Mouse (Mus musculus) kidney, adult 2 months (tissue): ENCODE results near the gene Dusp11. TPM values are rescaled to one million over a fixed set of nuclear protein-coding genes. Genes with fewer than 3 reads are reported as not detected.
A peak's percentile ranks its signal among the peaks of the same experiment; 100 is the strongest.
"Not testable (repeated sequence)": the region's sequence is repeated elsewhere in the genome, so short reads cannot be mapped to it uniquely, and the experiment has no call there.

ENCODE experiments used
- DNase-seq: peaks from one replicate; pipeline ENCODE4 v3.0.0; 2021
- H3K27ac ChIP-seq: fragments of 200-500 bp; 2 replicates; pipeline ENCODE4 v1.5.1; 2012; ENCODE audit warnings: low read depth, low read length, control low read depth, inconsistent platforms; ENCODE audit not compliant: insufficient read depth
- H3K27me3 ChIP-seq: fragments of 200-500 bp; replicated peaks from 2 replicates; pipeline ENCODE4 v1.6.1; 2012; ENCODE audit warnings: mild to moderate bottlenecking, moderate library complexity, low read length, inconsistent platforms; ENCODE audit not compliant: control insufficient read depth, insufficient read depth
- H3K36me3 ChIP-seq: fragments of 200-500 bp; 2 replicates; pipeline ENCODE4 v1.6.1; 2012; ENCODE audit warnings: mild to moderate bottlenecking, moderate library complexity, low read length, inconsistent platforms; ENCODE audit not compliant: control insufficient read depth, insufficient read depth
- H3K4me1 ChIP-seq: fragments of 200-500 bp; 2 replicates; pipeline ENCODE4 v1.6.1; 2011; ENCODE audit warnings: low read length; ENCODE audit not compliant: control insufficient read depth, insufficient read depth
- H3K4me3 ChIP-seq: fragments of 200-500 bp; 2 replicates; pipeline ENCODE4 v1.5.1; 2011; ENCODE audit warnings: mild to moderate bottlenecking, low read depth, low read length, control low read depth; ENCODE audit not compliant: insufficient read depth
- CTCF ChIP-seq: fragments of 200-500 bp; conservative IDR thresholded peaks from 2 replicates; pipeline ENCODE4 v1.5.1; 2011; ENCODE audit warnings: low read depth, mild to moderate bottlenecking, control low read depth, low read length, moderate library complexity, mixed read lengths; ENCODE audit not compliant: insufficient read depth, insufficient read length
- POLR2A ChIP-seq: fragments of 200-500 bp; IDR thresholded peaks from one replicate; pipeline ENCODE4 v1.6.1; 2011; ENCODE audit warnings: low read depth, low read length, control low read depth
- WGBS: fragments of 180-500 bp; shearing (Covaris S2); methylation state at CpG from one replicate; pipeline ENCODE4 v1.1.7; 2018; 5-methylcytosine and 5-hydroxymethylcytosine counted together
- polyA plus RNA-seq: library from polyadenylated mRNA; depleted of rRNA; stranded (reverse); fragments of >200 nt; gene quantifications from 2 replicates; pipeline ENCODE4 v1.2.3, GENCODE M21; 2012

Dusp11 gene
- polyA plus RNA-seq, 1 experiment = 36.6 TPM

DNA sequence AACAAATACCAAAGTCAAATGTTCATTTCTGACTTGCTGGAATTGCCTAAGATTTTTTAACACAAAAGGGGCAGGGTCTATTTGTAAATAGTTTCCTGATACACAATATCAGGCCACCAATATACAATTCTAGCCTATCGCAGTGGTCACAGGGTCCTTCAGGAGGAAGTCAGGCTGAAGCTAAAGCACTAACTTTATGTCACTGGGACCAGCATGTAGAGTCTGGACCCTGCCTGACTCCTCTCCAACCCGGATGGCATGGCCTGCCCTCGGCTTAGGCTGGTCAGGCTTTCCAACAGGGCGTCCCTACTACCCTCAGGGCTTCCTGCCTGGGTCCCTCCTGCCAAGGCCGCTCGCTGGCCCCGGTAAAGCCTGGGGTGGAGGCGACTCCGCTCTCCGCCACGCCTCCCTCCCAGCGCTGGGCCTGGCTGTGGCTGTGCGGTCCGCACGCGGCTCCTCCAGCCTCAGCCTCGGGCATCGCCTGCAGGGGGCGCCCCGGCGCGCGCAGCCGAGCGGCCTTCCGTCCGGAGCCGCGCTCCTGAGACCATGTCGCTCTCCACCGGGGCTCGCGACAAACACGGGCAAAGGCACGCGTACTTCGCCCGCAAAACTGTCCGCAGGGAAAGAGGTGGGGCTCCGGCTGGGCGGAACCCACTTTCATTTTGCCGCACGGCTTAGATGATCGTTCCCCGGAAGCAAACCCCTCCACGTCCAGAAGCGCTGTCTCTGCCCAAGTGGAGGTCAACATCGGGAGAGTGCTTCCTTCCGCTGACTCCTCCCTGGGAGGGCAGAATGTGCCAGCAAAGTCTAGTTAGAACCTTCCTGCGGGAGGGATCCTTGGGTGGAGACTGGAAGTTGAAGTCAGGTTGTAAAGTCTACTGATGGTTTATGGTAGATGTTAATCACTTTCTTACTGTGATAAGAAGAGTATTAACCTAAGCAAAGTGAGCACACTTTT is 24.7 kb downstream of the Dusp11 start:
- DNase-seq = peak; percentile 95
- H3K27me3 ChIP-seq, H3K36me3 ChIP-seq: not testable (repeated sequence)
- H3K4me3 ChIP-seq = peak overlapping the region; percentile 62
- H3K27ac ChIP-seq = peak overlapping the region; percentile 90
- WGBS = under 1% methylated on average over 50 of the region's 50 CpGs
- TF ChIP-seq POLR2A (peak; percentile 44), CTCF (peak; percentile 40; the same call in 1 of the 2 replicates)
- H3K4me1 ChIP-seq = peaks cover 13% of the 10 kb centered on the region; the same call in 1 of the 2 replicates

DNA sequence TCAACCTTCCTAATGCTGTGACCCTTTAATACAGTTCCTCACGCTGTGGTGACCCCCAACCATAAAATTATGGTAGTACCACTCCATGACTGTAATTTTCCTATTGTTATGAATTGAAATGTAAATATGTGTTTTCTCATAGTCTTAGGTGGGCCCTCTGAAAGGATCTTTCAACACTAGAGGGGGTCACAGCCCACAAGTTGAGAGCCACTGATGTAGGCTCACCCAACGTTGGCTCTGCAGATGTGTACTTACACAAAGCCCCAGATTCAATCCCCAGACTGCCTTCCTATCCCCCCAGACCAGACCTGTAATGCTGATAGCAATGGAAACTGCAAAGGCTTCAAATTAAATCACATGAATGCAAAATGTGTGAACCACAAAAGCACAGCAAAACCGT is 25.8 kb downstream of the Dusp11 start:
- H3K4me1 ChIP-seq = peaks cover 16% of the 10 kb centered on the region; the same call in 1 of the 2 replicates
- no peaks in the 10 kb centered on the region; the same call in 1 of the 2 replicates for H3K36me3 ChIP-seq
- H3K27ac ChIP-seq = 0 out of 2 replicates have a peak overlapping the region, but pooled peaks have one; percentile 8
- no peaks in the 10 kb centered on the region for H3K27me3 ChIP-seq
- TF ChIP-seq POLR2A (no peak), CTCF (0 out of 2 replicates have a peak, but pooled peaks have one; percentile 2)
- no peak overlapping the region for H3K4me3 ChIP-seq
- 74% methylated on average over 3 of the region's 3 CpGs for WGBS
- no peak for DNase-seq

DNA sequence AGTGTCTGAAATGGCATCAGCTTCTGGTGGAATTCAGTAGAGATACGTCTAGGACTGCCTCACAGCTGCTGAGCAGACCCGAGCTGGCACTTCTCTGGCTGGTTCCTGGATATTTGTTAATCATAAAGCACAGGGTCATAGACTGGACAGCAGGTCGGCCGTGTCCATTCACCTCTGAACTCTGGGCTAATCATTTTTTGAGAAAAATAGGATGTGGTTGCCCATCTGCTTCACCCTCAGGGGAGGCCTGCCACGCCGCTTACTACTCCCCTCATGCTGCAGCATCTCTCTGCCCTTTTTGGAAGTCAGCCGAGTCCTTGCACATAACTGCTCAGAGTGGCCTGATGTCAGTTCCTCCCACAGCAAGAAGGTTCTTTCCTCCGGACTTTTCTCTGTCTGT is 27.4 kb downstream of the Dusp11 start:
- DNase-seq = peak; percentile 95
- peaks cover 24% of the 10 kb centered on the region; the same call in 1 of the 2 replicates for H3K4me1 ChIP-seq
- no peaks in the 10 kb centered on the region for H3K27me3 ChIP-seq
- 41% methylated on average over 8 of the region's 8 CpGs for WGBS
- no peak overlapping the region for H3K4me3 ChIP-seq
- TF ChIP-seq POLR2A = peak; percentile 16
- no peak for TF ChIP-seq CTCF
- peak overlapping the region; percentile 78 for H3K27ac ChIP-seq
- peaks cover 1% of the 10 kb centered on the region; the same call in 1 of the 2 replicates for H3K36me3 ChIP-seq

DNA sequence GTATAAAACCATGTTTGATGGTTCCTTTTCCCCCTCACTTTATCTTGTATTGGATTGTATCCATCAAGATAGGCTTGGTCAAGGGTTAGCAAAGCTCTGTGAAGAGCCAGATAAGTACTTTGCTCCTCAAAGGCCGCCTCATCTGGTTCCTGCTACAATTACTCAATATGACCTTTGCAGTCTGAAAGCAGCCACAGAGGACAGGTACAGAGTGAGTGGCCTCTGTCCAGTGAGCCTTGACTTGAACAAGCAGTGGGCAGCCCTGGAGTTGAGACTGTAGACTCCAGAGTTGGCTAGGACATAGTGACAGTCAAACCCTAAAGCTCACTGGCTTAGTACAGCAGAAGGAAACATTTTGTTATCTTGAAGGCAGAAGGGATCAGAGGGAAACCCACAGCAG is 32.2 kb downstream of the Dusp11 start:
- 62% methylated on average over 1 of the region's 1 CpGs for WGBS
- Histone ChIP-seq H3K36me3 (peaks cover 18% of the 10 kb centered on the region), H3K4me3 (no peak overlapping the region), H3K27ac (peak overlapping the region; percentile 77), H3K4me1 (peaks cover 32% of the 10 kb centered on the region), H3K27me3 (no peaks in the 10 kb centered on the region)
- TF ChIP-seq CTCF (no peak), POLR2A (no peak)
- DNase-seq = peak; percentile 90

DNA sequence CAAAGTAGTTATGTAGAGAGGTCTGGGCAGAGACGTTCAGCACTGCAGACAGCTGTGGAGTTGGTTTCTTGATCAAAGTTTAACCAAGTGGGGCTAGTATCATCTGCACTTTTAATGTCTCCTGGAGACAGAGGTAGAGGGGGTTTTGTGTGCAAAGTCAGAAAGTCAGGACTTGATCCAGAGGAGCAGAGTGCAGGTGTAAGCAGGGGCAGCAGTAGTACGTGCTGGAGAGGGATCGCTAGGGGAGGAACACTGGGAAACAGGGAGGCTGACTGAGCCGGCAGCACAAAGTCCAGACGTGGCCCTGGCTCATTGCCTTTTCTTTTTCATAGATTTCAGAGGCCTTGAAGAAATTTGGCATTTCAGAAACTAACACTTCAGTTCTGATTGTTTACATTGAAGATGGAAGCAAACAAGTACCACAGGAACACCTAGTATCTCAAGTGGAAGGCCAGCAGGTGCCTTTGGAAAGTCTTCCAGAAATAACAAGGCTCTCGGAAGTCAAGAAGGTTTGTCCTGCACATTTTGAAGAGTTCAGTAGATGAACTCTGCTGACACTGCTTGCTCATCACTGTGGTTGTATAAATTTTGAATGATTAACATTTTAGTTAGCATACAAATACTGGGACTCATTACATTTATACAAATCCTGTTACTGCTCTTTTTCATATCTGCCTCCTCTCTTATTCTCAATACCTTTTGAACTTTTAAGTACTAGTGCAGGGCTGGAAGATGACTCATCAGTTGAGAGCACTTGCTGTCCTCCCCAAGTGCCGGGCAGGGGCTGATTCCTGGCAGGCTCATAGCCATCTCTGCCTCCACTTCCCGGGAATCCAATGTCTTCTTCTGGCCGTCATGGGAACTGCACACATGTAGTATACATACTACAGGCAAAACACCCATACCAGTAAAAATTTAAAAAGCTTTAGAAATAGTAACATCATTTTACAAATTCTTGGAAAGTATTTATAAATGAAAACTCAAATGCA is 33.7 kb downstream of the Dusp11 start:
- DNase-seq = peak; percentile 92
- Histone ChIP-seq H3K4me3 (no peak overlapping the region), H3K36me3 (peaks cover 19% of the 10 kb centered on the region), H3K27ac (peak overlapping the region; percentile 98), H3K27me3 (no peaks in the 10 kb centered on the region), H3K4me1 (peaks cover 28% of the 10 kb centered on the region)
- 62% methylated on average over 9 of the region's 9 CpGs for WGBS
- TF ChIP-seq CTCF (no peak), POLR2A (no peak)

DNA sequence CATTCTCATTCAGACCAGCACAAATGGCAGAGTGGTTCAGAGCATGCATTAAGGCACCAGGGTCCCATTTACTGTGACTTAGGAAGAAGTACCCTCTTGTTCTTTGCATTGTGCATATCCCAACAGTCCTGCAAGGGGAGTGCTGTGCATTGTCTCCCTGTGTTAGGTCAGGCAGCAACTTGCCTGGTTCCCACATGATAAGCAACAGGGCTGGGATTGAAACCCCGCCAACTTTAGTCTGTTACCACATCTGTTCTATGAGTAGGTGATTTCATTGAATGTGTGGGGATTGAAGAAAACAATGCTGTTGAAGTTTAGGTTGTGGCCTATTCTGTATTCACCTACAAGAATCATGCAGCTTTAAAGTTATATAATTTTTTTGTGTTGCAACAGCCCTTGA is 34.8 kb downstream of the Dusp11 start:
- peaks cover 20% of the 10 kb centered on the region for H3K36me3 ChIP-seq
- 69% methylated on average over 1 of the region's 1 CpGs for WGBS

DNA sequence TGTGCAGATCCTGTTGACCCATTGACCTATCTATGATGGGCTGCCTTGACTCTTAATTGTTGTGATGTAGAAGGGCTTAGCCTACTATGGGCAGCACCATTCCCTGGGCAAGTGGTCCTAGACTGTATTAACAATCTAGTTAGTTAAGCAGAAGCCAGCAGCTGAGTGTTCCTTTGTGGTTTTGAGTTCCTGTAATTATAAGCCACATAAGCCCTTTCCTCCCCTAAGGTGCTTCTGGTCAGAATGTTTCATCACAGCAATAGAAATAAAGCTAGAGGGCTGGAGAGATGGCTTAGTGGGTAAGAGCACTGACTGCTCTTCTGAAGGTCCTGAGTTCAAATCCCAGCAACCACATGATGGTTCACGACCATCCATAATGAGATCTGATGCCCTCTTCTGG is 37.8 kb downstream of the Dusp11 start:
- H3K27me3 ChIP-seq = no peaks in the 10 kb centered on the region
- WGBS = 93% methylated on average over 1 of the region's 1 CpGs
- H3K27ac ChIP-seq = no peak overlapping the region
- H3K36me3 ChIP-seq = peaks cover 21% of the 10 kb centered on the region
- H3K4me3 ChIP-seq = no peak overlapping the region
- TF ChIP-seq POLR2A (no peak), CTCF (no peak)
- H3K4me1 ChIP-seq = peaks cover 29% of the 10 kb centered on the region
- DNase-seq = no peak

More for the DNA sequence above, 34.8 kb downstream of the Dusp11 start:
- H3K4me3 ChIP-seq = no peak overlapping the region
- TF ChIP-seq POLR2A (no peak), CTCF (no peak)
- no peaks in the 10 kb centered on the region for H3K27me3 ChIP-seq
- H3K4me1 ChIP-seq = peaks cover 28% of the 10 kb centered on the region
- H3K27ac ChIP-seq = peak overlapping the region; percentile 98
- no peak for DNase-seq
